Mouse (Mus musculus) ES-CJ7 (cell line): ENCODE data around the gene Pax2.

Experiments used
- DNase-seq: peaks from one replicate; pipeline ENCODE4 v3.0.0; 2011; ENCODE audit warnings: low read depth, low spot score

Pax2 gene

DNA sequence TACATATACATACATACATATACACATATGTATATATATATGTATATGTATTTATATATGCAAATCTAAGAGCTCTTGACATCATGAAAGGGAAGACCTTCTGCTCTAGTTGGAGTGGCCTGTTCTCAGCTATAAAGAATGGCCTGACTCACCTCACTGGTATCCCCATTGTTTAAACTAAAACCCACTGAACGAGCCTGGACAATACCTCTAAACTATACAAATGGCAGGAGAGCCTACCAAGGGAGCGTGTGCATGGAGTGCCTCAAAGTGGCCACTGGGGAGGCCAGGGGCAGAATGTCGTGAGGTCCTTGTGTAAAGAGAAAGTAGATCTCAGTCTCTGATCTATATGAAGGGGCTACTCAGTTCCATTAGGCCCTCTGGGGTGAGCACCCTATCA, 26.1 kb downstream of the Pax2 start:
- DNase-seq = no peak

DNA sequence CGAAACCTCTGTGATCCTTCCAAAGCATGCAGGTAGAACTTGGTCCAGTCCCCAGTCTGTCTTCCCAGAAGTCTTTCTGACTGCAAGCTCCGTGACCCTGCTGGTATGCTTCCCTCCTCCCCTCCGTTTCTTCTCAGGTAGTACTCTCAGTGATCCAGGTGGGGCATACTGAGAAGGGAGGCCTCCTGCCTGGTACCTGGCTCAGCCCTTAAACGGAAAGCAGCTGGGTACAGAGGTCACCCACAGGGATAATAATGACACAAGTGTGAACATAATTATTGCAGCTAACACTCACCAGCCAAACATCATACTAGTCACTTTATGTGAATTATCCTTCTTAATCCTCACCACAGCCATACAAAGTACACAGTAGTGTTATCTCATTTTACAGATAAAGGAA, 28.5 kb downstream of the Pax2 start:
- DNase-seq = no peak

DNA sequence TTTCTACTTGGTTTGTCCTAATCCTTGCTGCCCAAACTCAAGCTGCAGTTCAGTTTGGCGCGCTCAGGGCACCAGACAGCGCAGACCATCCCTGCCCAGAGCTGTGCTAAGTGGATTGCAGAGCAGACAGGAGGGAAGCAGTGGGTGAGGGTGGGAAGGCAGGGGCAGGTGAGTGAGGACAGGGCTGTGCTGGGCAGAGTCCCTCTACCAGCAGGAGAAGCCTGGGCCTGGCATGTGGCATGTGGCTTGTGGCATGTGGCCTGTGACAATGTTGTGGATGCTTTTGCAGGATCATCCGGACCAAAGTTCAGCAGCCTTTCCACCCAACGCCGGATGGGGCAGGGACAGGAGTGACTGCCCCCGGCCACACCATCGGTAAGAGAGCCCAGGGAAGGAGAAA, 32.6 kb downstream of the Pax2 start:
- no peak for DNase-seq

DNA sequence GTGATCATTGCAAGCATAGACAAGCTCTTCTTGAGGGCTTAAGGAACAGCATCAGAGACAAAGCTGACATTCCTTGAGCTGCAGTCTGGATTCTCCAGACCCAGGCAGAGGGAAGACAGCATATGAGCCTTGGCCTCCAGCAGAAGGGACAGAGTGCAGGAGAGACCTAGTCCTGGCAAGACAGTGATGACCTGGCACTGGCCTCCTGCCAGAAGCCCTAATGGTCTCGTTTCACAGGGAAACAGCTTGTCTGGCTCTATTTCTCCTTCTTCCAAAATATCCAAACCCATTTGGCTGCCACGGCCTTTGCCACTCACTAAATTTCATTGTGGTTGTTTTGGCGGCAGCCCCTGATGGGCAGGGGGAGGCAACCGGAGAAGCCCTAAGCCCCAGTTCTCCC, 36.1 kb downstream of the Pax2 start:
- no peak for DNase-seq

DNA sequence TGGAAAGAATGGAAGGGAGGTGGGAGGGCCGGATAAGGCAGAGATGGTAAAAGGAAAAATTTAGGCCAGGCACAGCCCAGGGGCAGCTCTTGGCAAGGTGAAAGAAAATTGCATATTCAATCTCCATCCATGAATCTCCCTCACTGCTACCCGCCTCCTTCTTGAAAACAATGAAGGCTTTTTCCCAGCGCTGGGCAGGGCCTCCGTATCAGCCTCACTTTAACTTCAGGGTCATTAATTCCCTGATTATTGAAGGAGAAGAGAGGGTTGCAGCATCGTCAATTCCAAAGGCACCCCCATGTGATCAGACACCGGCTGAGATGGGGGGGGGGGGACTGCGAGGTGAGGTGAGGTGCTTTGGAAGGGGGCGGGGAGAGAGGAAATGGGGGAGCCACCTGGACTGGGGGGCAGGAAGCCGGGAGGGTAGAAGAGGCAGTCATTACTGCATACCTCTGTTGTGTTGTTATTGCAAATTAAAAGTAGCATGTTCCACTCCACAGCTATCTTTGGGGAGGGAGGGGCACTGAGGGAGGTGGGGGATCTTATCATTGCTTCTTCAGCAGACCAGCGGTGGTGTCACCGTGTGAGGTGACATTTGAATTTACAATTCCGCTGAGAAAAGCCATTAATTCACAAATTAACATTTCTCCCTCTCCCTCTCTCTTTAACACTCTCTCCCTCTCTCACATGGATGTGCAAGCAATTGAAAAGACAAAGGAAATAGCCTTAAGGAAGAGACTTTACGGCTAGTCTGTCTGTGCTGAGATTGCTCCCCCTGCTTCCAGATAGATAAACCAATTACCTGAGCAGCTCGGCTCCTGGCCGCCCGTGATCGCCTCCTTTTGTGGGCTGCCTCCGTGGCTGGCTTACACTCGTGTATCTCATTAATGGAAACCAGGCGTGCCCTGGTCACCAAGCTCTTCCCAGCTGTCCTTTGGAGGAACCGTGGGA, 41.5 kb downstream of the Pax2 start:
- DNase-seq = no peak

DNA sequence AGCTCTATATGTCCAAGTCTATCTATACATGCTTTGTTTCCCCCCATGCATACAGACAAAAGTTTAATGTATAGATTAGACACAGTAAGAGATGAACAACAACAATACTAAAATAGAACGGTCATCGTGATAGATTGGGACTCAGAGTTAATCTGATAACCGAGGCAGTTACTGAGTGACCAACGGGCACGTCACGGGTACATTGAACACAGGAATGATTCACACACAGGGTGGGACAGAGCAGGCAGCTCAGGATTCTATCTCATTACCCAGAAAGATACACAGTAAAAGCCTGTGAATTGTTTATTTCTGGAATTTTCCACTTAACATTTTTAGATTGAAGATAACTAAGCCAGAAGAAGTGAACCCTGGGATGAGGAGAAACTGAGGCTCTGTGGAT, 42.9 kb downstream of the Pax2 start:
- no peak for DNase-seq

DNA sequence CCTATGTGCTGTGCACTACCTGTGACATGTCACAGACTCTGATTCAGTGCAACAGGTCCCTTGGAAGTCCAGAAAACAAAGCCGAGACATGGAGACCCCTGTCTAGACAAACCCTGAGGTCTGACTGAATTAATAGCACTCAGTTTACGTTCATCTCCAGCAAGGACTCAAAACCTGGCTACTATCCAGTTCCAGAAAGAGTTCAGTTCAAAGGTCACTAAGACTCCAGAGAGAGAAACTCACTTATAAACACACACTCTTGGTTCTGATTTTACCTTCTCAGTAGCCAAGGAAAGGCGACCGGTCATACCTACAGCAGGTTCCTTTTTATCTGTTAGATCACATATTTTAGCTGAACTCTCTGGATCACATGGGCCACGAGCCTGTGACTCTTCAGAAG, 43.3 kb downstream of the Pax2 start:
- DNase-seq = no peak

DNA sequence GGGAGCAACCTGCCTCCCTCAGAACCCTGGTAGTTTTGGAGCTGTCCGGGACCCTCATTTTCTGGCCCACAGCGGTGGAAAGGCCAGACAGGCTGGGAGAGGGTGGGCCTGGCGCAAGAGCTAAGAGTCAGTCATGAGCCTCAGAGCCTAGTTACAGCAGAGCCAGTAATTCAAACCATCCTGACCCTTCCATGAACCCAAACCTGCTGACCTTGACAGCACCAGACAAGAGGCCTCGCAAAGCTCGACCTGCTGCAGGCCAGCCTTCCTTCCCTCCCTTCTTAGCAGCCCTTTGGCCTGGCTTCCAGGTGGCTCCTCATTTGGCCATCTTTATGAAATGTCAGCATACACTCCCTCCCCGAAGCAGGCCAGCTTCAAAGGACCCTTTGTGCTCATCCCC, 44.5 kb downstream of the Pax2 start:
- DNase-seq = no peak

DNA sequence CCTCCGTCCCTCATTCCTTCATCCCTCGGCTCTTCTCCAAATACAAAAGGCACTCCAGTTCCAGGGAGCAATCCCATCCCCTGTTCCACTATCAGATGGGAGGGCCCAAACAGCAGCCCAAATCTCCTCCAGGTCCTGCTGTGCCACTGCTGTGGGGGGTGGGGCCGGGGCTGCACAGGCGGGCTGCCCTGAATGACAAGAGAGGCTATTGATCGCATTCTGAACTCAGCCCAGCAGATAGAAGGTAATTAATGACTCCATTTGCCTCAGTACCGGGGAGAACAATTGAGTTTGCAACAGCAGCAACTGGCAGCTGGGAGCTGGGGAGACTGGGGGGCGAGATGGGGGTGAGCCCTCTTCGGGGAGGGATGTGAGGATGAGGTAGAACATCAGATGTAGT, 52.9 kb downstream of the Pax2 start:
- DNase-seq = peak; percentile 88

DNA sequence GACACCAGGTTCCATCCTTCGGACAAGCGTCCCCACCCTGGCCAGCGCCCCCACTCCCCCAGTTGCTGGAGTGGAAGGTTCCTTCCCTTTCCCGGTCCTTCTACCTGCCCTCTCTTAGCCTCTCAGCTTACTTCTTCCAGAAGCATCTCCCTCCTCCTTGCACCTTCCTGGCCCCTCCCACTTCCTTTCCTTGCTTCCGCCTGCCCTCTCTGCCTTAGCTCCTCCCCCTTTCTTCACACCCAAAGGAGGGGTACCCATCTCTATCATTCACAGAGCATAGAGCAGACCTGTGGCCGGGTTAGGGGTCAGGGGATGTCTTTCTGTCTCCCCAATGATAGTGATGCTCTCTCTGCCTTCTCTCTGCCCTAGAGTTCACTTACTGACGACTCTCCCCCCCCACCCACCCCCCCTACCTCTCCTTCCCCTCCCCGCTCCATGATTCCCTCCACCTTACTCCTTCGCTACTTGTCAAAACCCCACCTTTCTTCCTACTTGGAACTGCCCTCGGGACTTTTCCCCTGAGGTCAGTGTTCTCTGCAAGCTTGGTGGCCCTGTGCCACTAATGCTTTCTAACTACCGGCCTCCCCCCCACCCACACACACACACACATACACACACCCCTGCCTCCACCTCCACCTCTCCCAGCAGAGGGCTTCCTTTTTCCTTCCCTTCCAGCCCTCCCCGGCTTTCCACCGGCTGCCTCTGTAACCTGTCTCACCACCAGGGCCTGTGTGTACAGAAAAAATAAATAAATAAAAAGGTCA, 57.0 kb downstream of the Pax2 start:
- DNase-seq = peak; percentile 42

DNA sequence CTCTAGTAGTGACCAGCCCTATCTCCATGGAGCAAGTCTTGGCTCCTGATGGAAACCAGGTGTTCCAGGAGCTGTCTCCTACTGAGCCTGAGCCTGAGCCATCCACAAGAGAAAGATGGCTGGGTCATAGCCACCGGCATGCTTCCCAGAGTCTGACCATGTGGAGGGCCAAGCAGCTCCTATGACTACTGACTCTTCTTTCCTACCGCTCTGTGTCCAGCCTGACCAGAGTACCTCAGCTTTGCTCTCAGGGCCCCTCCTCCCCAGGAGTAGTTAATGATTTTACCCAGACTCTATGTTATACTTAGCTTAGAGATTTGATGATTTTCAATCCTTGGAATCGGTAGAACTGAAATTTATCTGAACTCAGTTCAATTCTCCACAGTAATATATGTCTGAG, 59.3 kb downstream of the Pax2 start:
- DNase-seq = no peak

DNA sequence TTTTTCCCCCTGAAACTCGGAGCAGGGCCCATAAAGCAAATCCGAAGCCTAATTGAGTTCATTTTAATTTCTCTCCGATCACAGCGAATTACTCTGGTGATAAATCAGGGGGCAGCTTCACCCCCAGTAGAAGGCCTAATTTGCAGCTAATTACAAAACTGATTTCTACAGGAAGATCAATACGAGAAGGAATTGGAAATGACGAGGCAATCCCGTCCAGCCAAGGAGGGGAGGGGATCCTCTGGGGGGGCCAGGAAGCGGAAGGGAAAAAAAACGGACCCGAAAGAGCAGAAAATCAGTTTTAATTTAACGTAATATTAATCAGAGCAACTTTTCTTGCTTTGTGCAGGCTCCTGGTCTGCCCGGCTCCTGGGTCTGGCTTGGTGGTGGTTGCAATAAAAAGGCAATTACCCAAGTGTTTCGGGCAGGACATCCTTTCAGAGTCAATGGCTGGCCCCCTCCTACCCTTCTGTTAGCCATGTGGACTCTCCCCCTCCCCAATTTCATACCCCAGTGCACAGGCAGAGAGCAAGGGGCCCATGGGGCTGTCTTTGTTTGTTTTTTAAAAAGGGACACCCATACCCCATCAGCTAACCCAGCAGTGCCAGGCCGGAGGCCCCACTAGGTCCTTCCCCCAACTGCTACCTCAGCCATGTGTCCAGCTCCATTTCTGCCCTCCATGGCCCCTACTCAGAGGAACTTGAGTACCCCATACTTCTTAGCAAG, 61.7 kb downstream of the Pax2 start:
- DNase-seq = no peak

DNA sequence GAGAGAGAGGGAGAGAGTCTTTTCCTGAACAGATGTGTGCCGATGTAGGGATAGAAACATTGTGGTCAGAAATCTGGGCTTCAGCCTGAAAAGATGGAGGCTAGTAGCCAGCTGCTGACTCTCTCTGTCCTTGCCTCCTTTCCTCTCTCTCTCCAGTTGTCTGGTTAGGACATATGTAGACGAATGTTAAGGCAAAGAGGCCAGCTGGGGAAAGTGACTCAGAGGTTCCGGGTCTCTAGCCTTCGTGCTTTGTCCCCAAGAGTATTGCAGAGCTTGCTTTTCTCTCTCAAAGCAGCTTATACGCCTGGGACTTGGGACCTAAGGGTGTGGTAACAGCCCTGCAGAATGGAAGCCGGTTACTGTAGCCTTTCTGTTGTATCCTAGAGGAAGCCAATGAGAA, 62.8 kb downstream of the Pax2 start:
- DNase-seq = no peak

DNA sequence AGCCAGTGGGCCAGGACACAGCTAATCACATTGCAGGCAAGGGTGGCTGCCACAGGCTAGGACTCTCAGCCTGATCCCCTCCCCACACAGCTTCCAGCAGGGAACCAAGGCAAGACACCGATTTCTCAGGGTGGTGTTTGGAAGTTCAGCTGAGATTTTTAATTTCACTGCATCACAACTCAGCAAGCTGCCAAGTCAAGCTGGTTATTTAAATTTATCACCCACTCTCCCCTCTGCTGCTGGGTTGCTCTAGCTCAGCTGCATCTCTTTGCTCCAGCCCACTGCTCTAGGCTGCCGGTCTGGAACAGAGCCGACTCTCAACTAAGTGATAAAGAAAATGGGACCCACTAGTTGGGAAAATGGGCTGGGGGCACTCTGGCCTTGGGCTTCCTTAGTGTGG, 65.7 kb downstream of the Pax2 start:
- no peak for DNase-seq

DNA sequence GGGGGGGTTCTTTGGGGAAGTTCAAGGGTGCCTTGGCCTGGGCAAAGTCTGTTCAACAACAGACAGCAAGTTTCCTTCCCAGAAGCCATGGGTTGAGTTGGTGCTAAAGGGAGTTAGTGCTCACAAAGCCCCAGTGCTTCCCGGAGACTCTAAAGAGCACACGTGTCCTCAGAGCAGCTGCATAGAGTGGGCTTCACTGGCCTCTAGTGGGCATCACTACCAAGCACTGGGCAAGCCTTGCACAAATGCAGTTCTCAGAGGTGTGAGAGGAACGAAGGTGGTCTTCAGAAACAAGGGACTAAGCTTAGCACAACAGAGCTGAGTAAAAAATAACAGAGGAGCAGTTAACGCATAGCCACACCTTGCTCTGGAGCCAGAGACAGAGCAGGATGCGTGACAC, 66.5 kb downstream of the Pax2 start:
- DNase-seq = no peak

DNA sequence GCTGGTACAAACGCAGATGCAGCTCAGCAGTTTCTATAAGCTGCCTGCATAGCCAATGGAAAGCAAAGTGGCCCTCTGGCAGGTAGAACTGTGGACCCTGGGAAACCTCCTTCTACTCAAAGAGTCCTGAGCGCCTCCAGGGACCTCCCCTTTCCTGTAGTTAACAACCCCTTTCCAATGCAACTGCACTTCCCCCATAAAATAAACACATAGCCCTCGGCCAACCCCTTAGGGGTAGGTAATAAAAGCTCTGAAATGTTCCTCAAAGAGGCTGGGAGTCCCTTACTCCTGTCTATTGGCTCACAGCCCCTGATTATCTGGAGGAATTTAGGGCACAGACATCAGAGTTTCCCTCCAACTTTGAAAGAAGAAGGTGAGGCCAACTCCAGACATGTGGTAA, 67.8 kb downstream of the Pax2 start:
- DNase-seq = no peak

DNA sequence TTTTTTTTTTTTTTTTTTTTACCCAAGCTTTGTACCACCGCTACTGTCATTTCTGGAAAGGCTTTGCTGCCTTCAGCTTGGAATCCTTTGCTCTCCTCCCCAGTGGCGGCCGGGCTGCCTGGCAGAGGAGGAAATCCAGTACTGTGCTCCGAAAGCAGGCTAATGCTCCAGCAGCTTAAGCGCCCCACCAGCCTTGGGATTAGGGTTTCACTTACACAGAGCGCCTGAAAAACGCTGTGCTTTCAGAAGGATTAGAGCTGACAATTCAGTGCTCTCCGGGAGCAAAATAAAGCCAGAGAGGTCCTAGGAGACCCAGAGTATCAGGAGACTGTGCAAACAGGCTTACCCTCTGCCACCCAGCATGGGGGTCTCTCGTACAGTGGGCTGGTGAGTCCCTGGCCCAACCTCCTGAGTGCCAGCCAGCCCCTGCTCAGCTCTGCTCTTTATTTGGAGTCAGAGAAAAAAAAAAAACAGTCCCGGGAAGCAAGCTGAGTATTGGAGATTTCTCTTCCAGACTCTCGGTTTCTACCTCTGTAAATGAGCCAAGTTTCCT, 69.4 kb downstream of the Pax2 start:
- no peak for DNase-seq

DNA sequence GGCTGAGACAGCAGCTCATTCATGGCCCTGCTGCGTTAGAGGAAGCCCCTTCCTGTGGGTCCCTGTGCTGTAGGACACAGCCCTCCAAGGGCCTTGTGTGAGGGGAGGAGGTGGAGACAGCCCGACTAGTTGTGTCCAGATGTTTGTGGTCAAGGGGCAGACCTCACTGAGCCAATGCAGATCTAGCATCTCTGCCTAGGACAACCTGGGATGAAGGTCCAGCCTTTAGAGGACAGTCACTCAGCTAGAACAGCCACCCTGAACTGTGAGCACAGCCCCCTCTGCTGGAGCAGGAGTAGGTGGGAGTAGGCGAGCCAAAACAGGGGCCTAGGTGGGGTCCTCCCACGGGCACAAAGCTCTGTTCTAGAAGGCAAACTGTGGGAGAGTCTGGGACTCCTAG, 70.0 kb downstream of the Pax2 start:
- DNase-seq = peak; percentile 24

DNA sequence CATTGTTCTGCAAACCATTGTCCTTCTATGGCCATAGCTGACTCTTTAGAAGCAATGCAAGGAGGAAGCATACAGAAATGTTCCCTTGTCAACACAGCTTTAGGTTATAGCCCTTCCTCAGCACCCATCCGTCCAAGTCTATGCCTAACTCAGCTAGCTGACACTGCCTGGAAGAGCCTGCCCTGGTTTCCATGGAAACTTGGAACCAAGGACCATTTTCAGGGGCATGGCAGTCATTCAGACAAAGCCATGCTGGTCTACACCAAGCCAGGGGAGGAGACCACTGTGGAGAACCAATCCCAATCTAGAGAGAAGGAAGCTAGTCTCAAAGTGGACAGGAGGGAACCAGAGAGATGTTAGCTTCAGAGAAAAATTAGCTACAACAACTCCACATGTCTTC, 77.5 kb downstream of the Pax2 start:
- DNase-seq = no peak

DNA sequence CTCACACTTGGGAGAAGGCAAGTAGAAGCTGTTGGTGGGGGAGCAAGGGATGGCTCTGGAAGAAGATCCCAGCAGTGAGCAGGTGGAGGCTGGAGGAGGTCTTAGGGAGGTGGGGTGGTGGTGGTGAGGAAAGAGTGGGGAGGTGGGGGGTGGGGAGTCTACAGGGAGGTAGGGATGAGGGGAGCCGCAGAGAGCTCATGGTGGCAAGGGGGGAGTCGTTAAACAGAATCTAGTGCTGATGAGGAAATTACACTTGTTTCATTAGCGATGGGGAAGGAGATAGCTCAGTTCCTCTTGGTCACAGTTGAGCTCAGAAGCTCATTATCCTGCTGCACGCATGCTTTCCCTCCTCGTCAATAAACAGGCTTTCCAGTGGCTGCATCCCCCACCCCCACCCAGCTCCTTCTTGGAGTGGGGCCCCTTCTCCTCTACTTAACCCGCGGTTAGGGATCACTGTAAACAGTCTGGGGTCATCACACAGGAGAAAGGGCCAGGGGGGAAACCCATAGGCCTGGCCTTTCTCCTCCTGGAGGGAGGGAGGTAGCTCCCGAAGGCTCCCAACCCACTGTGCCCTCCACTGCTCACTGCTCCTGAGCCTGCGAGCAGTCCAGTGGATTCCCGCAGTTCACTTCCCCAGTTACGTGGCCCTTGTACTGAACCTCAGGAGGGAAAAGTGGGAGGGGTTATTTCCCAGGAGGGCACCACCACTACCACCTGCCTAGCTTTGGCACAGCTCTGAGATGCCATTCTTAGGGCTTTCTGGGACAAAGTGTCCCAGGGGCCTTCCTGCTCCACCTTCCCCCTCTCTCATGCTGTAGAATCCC, 78.6 kb downstream of the Pax2 start:
- no peak for DNase-seq
